Mouse (Mus musculus): ENCODE data around the gene Bpifb1.

- TF ChIP-seq CTCF (IDR thresholded peaks at IDR 0.05; ENCODE audit: extremely low read depth, insufficient read depth, insufficient read length, insufficient replicate concordance) (no peak), POLR2A (IDR thresholded peaks at IDR 0.05; ENCODE audit: low read depth, low read length) (no peak)
Observed at GRCm38 (mm10) chr2:154192141-154192540, 1.5 kb downstream of the Bpifb1 start.

Measured in spleen, adult 2 months (tissue).